Mouse (Mus musculus) kidney, embryonic 14.5 days (tissue): Measurements from ENCODE around the gene Atp9a. TPM values are rescaled to one million over a fixed set of nuclear protein-coding genes. Genes with fewer than 3 reads are reported as not detected.

Experiments used
- ATAC-seq: fragments of 200-750 bp; cut with Nextera tagmentation; 2 replicates; pipeline ENCODE4 v1.8.0; 2017; ENCODE audit warnings: moderate number of reproducible peaks, mild to moderate bottlenecking, moderate TSS enrichment, moderate library complexity; ENCODE audit not compliant: low FRiP score, low TSS enrichment
- H3K27ac ChIP-seq: fragments of 300-500 bp; sonication (generic); 2 replicates; pipeline ENCODE4 v1.5.1; 2014; ENCODE audit warnings: low read depth, mild to moderate bottlenecking, low read length, moderate library complexity, mixed read lengths
- H3K27me3 ChIP-seq: fragments of 300-500 bp; sonication (generic); 2 replicates; pipeline ENCODE4 v1.6.1; 2014; ENCODE audit warnings: mild to moderate bottlenecking, low read length; ENCODE audit not compliant: control insufficient read depth, insufficient read depth
- H3K36me3 ChIP-seq: fragments of 300-500 bp; sonication (generic); 2 replicates; pipeline ENCODE4 v1.6.1; 2014; ENCODE audit warnings: low read length, mixed read lengths; ENCODE audit not compliant: control insufficient read depth, insufficient read depth
- H3K4me1 ChIP-seq: fragments of 300-500 bp; sonication (generic); 2 replicates; pipeline ENCODE4 v1.6.1; 2014; ENCODE audit warnings: low read length, mixed read lengths; ENCODE audit not compliant: control insufficient read depth, insufficient read depth
- H3K4me2 ChIP-seq: fragments of 300-500 bp; sonication (generic); replicated peaks from 2 replicates; pipeline ENCODE4 v1.6.1; 2014; ENCODE audit warnings: low read depth, mild to moderate bottlenecking, low read length
- H3K4me3 ChIP-seq: fragments of 300-500 bp; sonication (generic); 2 replicates; pipeline ENCODE4 v1.5.1; 2014; ENCODE audit warnings: mild to moderate bottlenecking, low read length
- H3K9ac ChIP-seq: fragments of 300-500 bp; sonication (generic); 2 replicates; pipeline ENCODE4 v1.6.1; 2014; ENCODE audit warnings: low read depth, mild to moderate bottlenecking, low read length, moderate library complexity
- H3K9me3 ChIP-seq: fragments of 300-500 bp; sonication (generic); 2 replicates; pipeline ENCODE4 v1.6.1; 2016; ENCODE audit warnings: low read length; ENCODE audit not compliant: control insufficient read depth
- WGBS: fragments of 180-500 bp; shearing (Covaris S2); extraction: QIAGEN DNeasy Blood & Tissue Kit; methylation state at CpG from one replicate; pipeline ENCODE4 v1.1.7; 2014; 5-methylcytosine and 5-hydroxymethylcytosine counted together
- polyA plus RNA-seq: library from polyadenylated mRNA; unstranded; fragments of >200 nt; fragmentation: Nextera tagmentation; extraction: Ambion mirVana; gene quantifications from 2 replicates; pipeline ENCODE4 v1.2.1, GENCODE M21; 2014

Atp9a gene
- polyA plus RNA-seq, 1 experiment from 2014 or later: 8.0 TPM

- H3K9me3 ChIP-seq: no peaks in the 10 kb centered on the region
- no peak for ATAC-seq
- peaks cover 20% of the 10 kb centered on the region for H3K4me1 ChIP-seq
- H3K27ac ChIP-seq: no peak overlapping the region
- no peaks in the 10 kb centered on the region for H3K27me3 ChIP-seq
- no peak overlapping the region for H3K4me2 ChIP-seq
- no peak overlapping the region for H3K9ac ChIP-seq
- WGBS: 80% methylated on average over 3 of the region's 3 CpGs
- no peak overlapping the region for H3K4me3 ChIP-seq
- H3K36me3 ChIP-seq: no peaks in the 10 kb centered on the region
Measured at GRCm38 (mm10) chr2:168610941-168611340, 131.3 kb downstream of the Atp9a start.

- ATAC-seq: no peak
- Histone ChIP-seq H3K36me3 (no peaks in the 10 kb centered on the region), H3K9me3 (no peaks in the 10 kb centered on the region), H3K4me1 (peaks cover 21% of the 10 kb centered on the region), H3K27me3 (no peaks in the 10 kb centered on the region), H3K9ac (no peak overlapping the region), H3K4me2 (no peak overlapping the region), H3K4me3 (no peak overlapping the region), H3K27ac (no peak overlapping the region)
- WGBS: 64% methylated on average over 6 of the region's 6 CpGs
Measured at GRCm38 (mm10) chr2:168609653-168610248, 132.5 kb downstream of the Atp9a start.

GRCm38 (mm10) chr2:168608125-168608564 lies 134.1 kb downstream of the Atp9a start:
- H3K9ac ChIP-seq: no peak overlapping the region
- ATAC-seq: no peak
- peaks cover 3% of the 10 kb centered on the region; the same call in 1 of the 2 replicates for H3K27me3 ChIP-seq
- WGBS: 54% methylated on average over 9 of the region's 9 CpGs
- H3K4me2 ChIP-seq: no peak overlapping the region
- peaks cover 13% of the 10 kb centered on the region for H3K4me1 ChIP-seq
- no peak overlapping the region for H3K4me3 ChIP-seq
- H3K36me3 ChIP-seq: no peaks in the 10 kb centered on the region
- no peaks in the 10 kb centered on the region for H3K9me3 ChIP-seq
- no peak overlapping the region for H3K27ac ChIP-seq

GRCm38 (mm10) chr2:168604655-168605070 lies 137.5 kb downstream of the Atp9a start:
- H3K4me2 ChIP-seq: no peak overlapping the region
- no peak; the same call in 1 of the 2 replicates for ATAC-seq
- no peak overlapping the region for H3K9ac ChIP-seq
- H3K9me3 ChIP-seq: no peaks in the 10 kb centered on the region
- no peak overlapping the region for H3K4me3 ChIP-seq
- no peaks in the 10 kb centered on the region for H3K36me3 ChIP-seq
- WGBS: 19% methylated on average over 16 of the region's 16 CpGs
- peaks cover 28% of the 10 kb centered on the region for H3K4me1 ChIP-seq
- H3K27me3 ChIP-seq: peaks cover 37% of the 10 kb centered on the region
- no peak overlapping the region for H3K27ac ChIP-seq

GRCm38 (mm10) chr2:168602387-168602741 lies 139.8 kb downstream of the Atp9a start:
- Histone ChIP-seq H3K27me3 (peaks cover 42% of the 10 kb centered on the region), H3K4me2 (no peak overlapping the region), H3K9ac (no peak overlapping the region), H3K36me3 (no peaks in the 10 kb centered on the region), H3K27ac (no peak overlapping the region), H3K4me1 (peaks cover 22% of the 10 kb centered on the region), H3K9me3 (no peaks in the 10 kb centered on the region), H3K4me3 (no peak overlapping the region)
- ATAC-seq: no peak
- WGBS: 27% methylated on average over 12 of the region's 12 CpGs

- Histone ChIP-seq H3K27ac (no peak within 1 kb of the TSS), H3K27me3 (peaks cover 42% of the 10 kb centered on the region), H3K9me3 (no peaks in the 10 kb centered on the region), H3K36me3 (no peaks in the 10 kb centered on the region), H3K4me1 (peaks cover 22% of the 10 kb centered on the region), H3K4me3 (peak within 1 kb of the TSS; percentile 44), H3K4me2 (peak within 1 kb of the TSS; percentile 83), H3K9ac (peak within 1 kb of the TSS; percentile 43; the same call in 1 of the 2 replicates)
- ATAC-seq: peak; percentile 70
- WGBS: under 1% methylated on average over 46 of the region's 56 CpGs
Measured at GRCm38 (mm10) chr2:168601491-168602386, 140.5 kb downstream of the Atp9a start, which contains the start of gene Nfatc2. Gene Nfatc2 (minus strand): TSS chr2:168601657.

- H3K27me3 ChIP-seq: peaks cover 42% of the 10 kb centered on the region
- H3K4me2 ChIP-seq: peak overlapping the region; percentile 83
- H3K9me3 ChIP-seq: no peaks in the 10 kb centered on the region
- H3K4me3 ChIP-seq: peak overlapping the region; percentile 44
- H3K36me3 ChIP-seq: no peaks in the 10 kb centered on the region
- ATAC-seq: peak; percentile 10; the same call in 1 of the 2 replicates
- H3K9ac ChIP-seq: peak overlapping the region; percentile 43; the same call in 1 of the 2 replicates
- 1% methylated on average over 32 of the region's 32 CpGs for WGBS
- H3K4me1 ChIP-seq: peaks cover 22% of the 10 kb centered on the region
- no peak overlapping the region for H3K27ac ChIP-seq
Measured at GRCm38 (mm10) chr2:168600750-168601490, 141.3 kb downstream of the Atp9a start.

- ATAC-seq: no peak
- no peaks in the 10 kb centered on the region for H3K9me3 ChIP-seq
Measured at GRCm38 (mm10) chr2:168595693-168596092, 146.5 kb downstream of the Atp9a start.

More at GRCm38 (mm10) chr2:168595693-168596092, 146.5 kb downstream of the Atp9a start:
- H3K27ac ChIP-seq: no peak overlapping the region
- H3K27me3 ChIP-seq: peaks cover 21% of the 10 kb centered on the region
- H3K4me3 ChIP-seq: no peak overlapping the region
- H3K9ac ChIP-seq: no peak overlapping the region
- no peak overlapping the region for H3K4me2 ChIP-seq
- H3K4me1 ChIP-seq: peaks cover 2% of the 10 kb centered on the region; the same call in 1 of the 2 replicates
- H3K36me3 ChIP-seq: no peaks in the 10 kb centered on the region
- WGBS: 76% methylated on average over 7 of the region's 7 CpGs
